Mouse (Mus musculus) thymus, postnatal 25 days (tissue): ENCODE measurements around the gene Ccl19.
"Not testable (repeated sequence)": the region's sequence is repeated elsewhere in the genome, so short reads cannot be mapped to it uniquely, and the experiment has no call there.

Experiments used
- DNase-seq: peaks from one replicate; pipeline ENCODE4 v3.0.0; 2022

The Ccl19 gene

GRCm38 (mm10) chr4:42756477-42756876 is at the start of gene Ccl19:
Gene Ccl19 (minus strand): TSS chr4:42756577.
- not testable (repeated sequence) for DNase-seq

GRCm38 (mm10) chr4:42773893-42774292 is 17.5 kb upstream of the Ccl19 start, which contains the start of gene Ccl21a:
Gene Ccl21a (minus strand): TSS chr4:42773993.
- not testable (repeated sequence) for DNase-seq

GRCm38 (mm10) chr4:42735245-42735644 is 21.1 kb downstream of the Ccl19 start, which contains the start of gene 4930578G10Rik:
Gene 4930578G10Rik (plus strand): TSS chr4:42735545.
- not testable (repeated sequence) for DNase-seq
